Mouse (Mus musculus) layer of hippocampus, postnatal 10 days (tissue): ENCODE results near the gene Foxg1. TPM values are rescaled to one million over a fixed set of nuclear protein-coding genes. Genes with fewer than 3 reads are reported as not detected.

ENCODE experiments used
- DNase-seq, 2 experiments: peaks; one replicate each; pipeline ENCODE4 v3.0.0; 2021; ENCODE audit warnings: low spot score in 2 of 2
- total RNA-seq, 2 experiments: library from RNA; stranded (reverse); gene quantifications; 2 replicates each; pipeline ENCODE4 v1.2.3; 2021

Foxg1 gene
- total RNA-seq, 2 experiments from 2014 or later = 182 to 209 TPM

GRCm38 (mm10) chr12:49384876-49385630 is 2.6 kb downstream of the Foxg1 start, which contains the start of gene Gm43517:
Gene Gm43517 (plus strand): TSS chr12:49385174.
- peak; percentile 74 to 79 for DNase-seq

GRCm38 (mm10) chr12:49385631-49385990 is 3.2 kb downstream of the Foxg1 start:
- no peak for DNase-seq

GRCm38 (mm10) chr12:49386081-49386805 is 3.8 kb downstream of the Foxg1 start:
- no peak for DNase-seq

- peak in 1 of 2 experiments; percentile 16 for DNase-seq
Measured at GRCm38 (mm10) chr12:49387856-49388598, 5.6 kb downstream of the Foxg1 start.

- DNase-seq = no peak
Measured at GRCm38 (mm10) chr12:49389666-49390065, 7.2 kb downstream of the Foxg1 start.

- DNase-seq = peak in 1 of 2 experiments; percentile 32
Measured at GRCm38 (mm10) chr12:49390257-49390656, 7.8 kb downstream of the Foxg1 start.

GRCm38 (mm10) chr12:49390926-49391304 is 8.5 kb downstream of the Foxg1 start:
- DNase-seq = no peak

- peak; percentile 67 to 82 for DNase-seq
Measured at GRCm38 (mm10) chr12:49391305-49392040, 9.0 kb downstream of the Foxg1 start.

- peak in 1 of 2 experiments; percentile 56 for DNase-seq
Measured at GRCm38 (mm10) chr12:49392041-49392390, 9.6 kb downstream of the Foxg1 start.

GRCm38 (mm10) chr12:49392876-49393275 is 10.4 kb downstream of the Foxg1 start:
- DNase-seq = no peak

GRCm38 (mm10) chr12:49393639-49394038 is 11.2 kb downstream of the Foxg1 start:
- no peak for DNase-seq

- no peak for DNase-seq
Measured at GRCm38 (mm10) chr12:49394181-49394580, 11.7 kb downstream of the Foxg1 start.

GRCm38 (mm10) chr12:49394836-49395235 is 12.4 kb downstream of the Foxg1 start:
- peak; percentile 35 to 63 for DNase-seq

- DNase-seq = no peak
Measured at GRCm38 (mm10) chr12:49395969-49396368, 13.5 kb downstream of the Foxg1 start.

GRCm38 (mm10) chr12:49396776-49397175 is 14.3 kb downstream of the Foxg1 start:
- DNase-seq = no peak

- DNase-seq = no peak
Measured at GRCm38 (mm10) chr12:49397443-49398162, 15.1 kb downstream of the Foxg1 start.

- DNase-seq = no peak
Measured at GRCm38 (mm10) chr12:49398163-49398540, 15.7 kb downstream of the Foxg1 start.

GRCm38 (mm10) chr12:49398636-49399035 is 16.2 kb downstream of the Foxg1 start:
- DNase-seq = no peak

GRCm38 (mm10) chr12:49399611-49400010 is 17.2 kb downstream of the Foxg1 start:
- DNase-seq = no peak

GRCm38 (mm10) chr12:49400036-49400852 is 17.8 kb downstream of the Foxg1 start:
- peak; percentile 30 to 54 for DNase-seq
